Mouse (Mus musculus): ENCODE results near the gene C2cd4a. TPM values are rescaled to one million over a fixed set of nuclear protein-coding genes. Genes with fewer than 3 reads are reported as not detected.

C2cd4a gene
- polyA plus RNA-seq (2017; shearing (Covaris generic)): not detected

GRCm38 (mm10) chr9:67832046-67832605, at the start of gene C2cd4a:
Gene C2cd4a (minus strand): TSS chr9:67832330.

DNA sequence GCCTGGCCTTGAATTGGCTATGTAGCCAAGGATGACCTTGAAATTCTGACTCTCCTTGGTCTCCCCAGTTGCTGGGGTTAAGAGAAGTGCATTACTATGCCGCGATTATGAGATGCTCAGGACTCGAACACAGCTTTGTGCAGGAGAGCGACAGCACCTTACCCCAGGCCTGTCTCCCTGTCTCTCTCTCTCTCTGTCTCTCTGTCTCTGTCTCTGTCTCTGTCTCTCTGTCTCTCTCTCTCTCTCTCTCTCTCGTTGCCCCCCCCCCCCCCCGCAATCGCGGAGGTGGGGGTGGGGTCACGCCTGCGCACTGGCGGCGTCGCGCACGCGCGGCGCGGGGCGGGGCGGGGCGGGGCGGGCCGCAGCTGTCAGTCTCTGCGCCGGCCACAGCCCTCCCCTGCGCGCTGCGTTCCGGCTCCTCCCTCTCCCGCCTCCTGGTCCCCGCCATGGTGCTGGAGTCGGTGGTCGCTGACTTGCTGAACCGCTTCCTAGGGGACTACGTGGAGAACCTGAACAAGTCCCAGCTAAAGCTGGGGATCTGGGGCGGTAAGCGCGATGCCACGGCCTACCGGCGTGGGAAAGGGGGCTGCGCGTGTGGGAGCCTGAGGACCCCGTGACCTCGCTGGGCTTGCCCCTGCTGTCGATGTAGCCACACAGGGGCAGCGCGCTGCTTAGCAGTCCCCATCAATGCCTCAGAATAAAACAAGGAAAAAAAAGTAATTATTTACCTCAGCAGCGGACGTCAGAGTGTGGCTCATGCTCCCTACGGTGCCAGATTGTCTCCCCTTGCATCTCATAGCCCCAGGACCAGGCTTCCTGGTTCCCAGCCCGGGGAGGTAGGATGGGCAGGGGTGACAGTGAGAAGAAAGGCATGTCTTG, 8.1 kb upstream of the C2cd4a start, which contains the start of gene Vps13c:
Vps13c (plus strand) TSS at position 416 of the 879 bp plus-strand sequence.

Other genes with a start within 250 kb of the C2cd4a start
- 0.96 TPM for gene C2cd4b, start 72.9 kb downstream of the C2cd4a start, polyA plus RNA-seq (2017; shearing (Covaris generic))
- 7.7 TPM for gene Vps13c, start 8.1 kb upstream of the C2cd4a start, polyA plus RNA-seq (2017; shearing (Covaris generic))